Mouse (Mus musculus): ENCODE data around the gene Mta3.

The Mta3 gene

DNA sequence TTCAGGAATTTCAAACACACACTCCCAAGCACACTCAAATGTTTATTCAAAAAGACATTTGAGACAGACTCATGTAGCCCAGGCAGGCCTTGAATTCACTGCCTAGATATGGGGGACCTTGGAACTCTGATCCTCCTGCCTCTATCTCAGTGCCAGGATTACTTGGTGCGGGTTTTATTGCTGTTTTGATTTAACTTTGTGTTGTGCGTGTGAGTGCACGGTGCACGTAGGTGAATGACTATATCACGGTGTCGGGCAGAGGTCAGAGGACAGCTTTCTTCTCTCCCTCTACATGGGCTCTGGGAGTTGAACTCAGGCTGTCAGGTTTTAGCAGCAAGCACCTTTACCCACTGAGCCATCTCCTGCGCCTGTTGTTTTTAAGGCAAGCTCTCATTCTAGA, 61.1 kb downstream of the Mta3 start:
- no peak for DNase-seq

DNA sequence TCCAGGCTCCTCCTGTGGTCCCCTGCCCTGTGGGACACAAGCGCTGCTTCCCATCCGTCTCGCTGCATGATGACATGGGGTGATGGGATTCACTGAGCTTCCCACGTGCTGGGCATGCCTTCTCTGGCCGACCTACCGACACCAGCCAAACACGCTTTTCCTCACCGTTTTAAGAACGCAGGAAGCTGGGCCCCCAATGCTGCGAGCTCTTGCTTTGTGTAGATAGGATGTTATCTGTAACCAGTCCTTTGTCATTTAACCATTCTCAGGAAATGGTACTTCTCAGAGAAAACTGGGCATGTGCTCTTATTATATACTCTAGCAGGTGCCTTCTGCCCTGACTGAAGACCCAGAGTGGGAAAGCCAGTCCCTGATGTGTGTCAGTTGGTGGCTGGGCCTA, 62.3 kb downstream of the Mta3 start:
- DNase-seq: no peak

DNA sequence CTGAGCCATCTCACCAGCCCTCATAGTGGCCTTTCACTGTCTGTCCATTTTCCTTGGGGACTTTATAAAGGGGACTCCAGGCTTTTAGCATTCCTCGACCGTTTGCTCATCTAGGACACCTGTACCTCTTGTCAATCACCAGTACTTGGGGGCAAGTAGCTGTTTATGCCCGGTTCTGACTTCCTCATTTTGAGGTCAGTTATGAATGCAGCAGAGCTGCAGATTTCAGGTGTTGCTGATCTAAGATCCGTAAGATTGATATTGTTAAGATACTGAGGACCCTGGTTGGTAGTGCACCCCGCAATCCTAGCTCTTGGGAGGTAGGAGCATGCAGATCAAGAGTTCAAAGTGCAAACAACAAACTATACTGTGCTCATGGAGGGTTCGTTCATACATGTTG, 64.4 kb downstream of the Mta3 start:
- DNase-seq: no peak

DNA sequence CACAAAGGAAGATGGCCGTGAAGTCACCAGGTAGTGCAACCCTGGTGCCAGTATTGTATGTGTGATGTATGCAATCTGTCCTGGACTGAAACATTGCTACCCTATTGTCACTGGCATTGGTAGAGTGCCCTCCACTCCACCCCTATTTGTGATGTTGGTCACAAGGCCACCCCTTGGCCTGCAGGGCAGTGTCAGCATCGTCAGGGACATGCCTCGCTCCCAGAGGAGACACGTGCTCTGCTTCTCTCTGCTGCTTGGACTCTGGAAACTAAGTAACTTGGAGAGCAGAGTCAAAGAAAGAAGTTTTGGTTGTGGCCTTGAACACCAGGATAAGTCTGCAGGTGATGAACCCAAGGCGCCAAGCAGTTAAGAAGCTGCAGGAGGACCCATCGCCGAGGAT, 65.0 kb downstream of the Mta3 start:
- DNase-seq: no peak

DNA sequence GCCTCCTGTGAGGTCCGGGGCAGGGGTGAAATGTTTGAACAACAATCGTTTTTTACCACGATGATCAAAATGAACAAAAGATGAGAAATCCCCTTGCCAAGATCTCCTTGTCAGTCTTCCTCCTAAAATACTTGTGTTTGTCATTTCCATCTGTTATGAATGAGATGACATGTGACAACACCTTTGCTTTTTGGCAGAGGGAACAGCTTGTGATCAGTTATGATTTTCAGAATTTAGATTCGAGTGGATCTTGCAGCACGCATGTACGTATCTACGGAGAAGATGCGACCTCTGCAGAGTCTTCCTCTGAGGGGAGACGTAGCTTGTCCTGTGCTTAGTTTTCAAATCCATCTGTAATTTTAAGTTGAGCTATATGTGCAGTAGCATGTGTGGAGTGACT, 66.1 kb downstream of the Mta3 start:
- no peak for DNase-seq

DNA sequence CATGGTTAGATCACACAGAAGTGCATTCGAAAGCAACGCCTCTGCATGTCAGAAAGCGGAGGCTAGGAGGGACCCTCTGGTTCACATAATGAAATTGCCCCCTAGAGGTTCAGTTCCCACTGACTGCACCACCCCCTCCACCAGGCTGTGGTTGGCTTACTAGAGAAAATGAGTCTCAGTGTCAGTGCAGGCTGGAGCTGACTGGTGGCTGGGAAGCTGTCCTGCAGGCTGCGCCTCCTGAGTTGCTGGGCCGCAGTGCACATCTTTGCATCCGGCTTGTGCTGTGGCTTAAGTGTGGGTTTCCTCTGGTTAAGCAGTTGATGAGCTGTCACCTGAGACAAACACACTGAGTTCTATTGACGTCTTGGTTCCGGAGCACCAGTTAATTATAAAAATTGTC, 66.7 kb downstream of the Mta3 start:
- DNase-seq: no peak

DNA sequence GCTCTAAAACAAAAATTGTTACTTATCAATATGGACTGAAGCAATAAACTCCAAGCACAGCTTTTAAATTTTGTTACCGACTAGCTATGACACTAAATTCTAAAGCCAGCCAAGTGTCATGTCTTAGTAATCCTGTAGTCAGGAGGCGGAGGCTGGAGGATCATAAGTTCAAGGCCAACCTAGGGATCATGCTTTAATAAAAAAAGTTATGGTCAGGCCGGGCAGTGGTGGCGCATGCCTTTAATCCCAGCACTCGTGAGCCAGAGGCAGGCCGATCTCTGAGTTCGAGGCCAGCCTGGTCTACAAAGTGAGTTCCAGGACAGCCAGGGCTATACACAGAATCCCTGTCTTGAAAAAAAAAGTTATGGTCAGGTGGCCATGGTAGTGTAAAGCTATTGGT, 71.0 kb downstream of the Mta3 start:
- no peak for DNase-seq

DNA sequence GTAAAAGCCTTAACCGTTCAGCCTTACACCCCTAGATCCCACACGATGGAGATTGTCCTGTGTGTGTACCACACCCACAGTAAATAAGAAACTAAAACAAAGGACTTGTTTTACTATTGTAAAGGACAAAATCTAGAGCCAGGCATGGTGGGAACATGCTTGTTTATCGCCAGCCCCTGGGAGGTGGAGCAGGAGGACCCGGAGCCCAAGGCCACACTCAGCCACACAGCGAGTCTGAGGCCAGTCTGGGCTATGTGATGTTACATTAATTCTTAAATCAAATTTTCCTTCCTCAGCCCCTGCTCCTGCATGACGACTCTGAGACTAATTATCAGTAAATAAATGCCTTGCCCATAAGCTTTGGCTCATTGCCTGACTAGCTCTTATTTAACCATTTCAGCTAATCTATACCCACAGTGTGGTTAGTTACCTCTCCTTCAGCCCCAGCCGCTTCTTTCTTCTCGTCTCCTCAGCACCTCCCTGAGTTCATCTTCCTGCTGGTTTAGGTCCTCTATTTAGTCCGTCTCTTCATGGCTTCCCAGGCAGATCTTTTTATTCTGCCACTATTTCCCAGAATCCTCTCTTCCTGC, 71.6 kb downstream of the Mta3 start:
- DNase-seq: no peak

DNA sequence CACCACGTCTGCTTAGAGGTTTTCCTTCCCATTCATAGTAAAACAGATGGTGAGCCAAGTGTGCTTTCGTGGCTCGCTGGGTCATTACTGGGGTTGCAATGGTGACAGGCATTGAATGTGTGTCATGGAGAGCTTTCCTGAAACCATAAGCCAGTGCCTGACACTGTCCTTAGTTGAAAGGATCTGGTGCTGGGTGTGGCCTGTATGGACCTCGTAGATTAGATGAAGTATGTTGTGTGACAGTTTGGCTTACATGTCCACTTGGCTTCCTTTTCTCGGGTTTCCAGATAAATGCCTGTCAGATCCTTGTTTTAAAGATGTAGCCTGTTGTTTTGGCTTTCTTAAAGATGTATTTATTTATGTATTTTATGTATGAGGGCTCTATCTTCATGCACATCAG, 74.3 kb downstream of the Mta3 start:
- no peak for DNase-seq

DNA sequence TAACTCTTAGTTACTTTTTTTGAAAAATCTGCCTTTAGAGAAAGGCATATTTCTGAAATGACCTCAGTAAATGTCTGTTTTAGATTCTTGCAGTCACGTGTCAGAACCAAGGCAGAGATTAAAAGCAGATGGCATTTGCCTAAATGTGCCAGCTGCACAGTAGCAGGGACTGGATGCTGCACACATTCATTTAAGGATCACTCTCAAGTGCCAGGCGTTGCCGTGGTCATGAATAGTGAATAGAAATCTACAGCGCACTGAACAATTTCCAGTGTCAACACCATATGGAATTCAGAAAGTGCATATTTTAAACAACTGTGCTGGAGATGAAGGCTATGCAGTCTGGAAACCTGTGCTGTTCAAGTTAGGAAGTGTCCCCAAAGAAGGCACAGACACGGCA, 76.8 kb downstream of the Mta3 start:
- no peak for DNase-seq

DNA sequence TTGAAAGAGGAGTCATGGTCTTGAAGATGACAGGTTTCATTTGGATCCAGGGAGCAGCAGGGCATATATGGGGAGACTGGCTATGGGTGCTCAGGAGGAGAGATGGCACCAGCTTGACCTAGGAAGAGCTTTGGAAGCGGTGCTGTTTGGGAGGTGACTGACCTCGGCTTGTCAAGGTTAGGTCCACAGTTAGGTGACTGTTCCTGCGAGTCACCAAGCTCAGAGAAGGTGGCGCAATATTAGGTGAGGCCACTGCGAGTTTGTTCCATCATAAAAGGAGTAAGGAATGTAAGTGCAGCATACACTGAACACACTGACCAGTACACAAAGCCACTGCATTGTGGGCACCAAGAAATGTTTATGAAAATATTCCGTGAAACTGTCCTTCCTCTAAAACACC, 80.5 kb downstream of the Mta3 start:
- no peak for DNase-seq

DNA sequence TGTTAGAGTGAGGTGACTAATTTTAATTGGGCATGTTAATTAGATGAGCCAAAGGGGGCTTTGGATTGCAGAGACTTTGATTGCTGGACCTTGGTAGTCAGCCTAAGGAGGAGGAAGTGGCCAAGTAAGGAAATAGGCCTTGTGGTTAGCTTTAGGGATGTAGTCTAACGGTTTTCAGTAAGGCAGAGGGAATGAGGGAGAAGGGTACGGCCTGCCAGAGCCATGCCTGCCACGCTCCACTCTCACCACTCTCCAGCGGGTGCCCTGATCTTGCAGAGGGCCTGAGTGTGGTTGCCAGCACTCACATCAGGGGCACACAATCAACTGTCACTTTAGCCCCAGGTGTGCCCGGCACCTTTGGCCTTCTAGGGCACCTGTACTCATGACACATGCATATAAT, 84.2 kb downstream of the Mta3 start:
- no peak for DNase-seq

DNA sequence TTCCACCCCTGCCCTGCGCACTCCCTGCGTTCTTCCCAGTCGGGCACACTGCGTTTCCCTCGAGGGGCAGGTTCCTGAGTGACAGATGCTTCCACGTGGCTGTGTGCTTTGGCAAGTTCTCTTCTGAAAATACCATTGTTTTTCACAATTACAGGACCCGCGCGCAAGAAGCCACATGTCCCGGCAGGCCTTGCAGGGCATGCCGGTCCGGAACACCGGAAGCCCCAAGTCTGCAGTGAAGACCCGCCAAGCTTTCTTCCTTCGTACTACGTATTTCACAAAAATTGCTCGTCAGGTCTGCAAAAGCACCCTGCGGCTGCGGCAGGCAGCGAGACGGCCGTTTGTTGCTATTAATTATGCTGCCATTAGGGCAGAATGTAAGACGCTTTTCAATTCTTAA, 86.4 kb downstream of the Mta3 start:
- DNase-seq: no peak

DNA sequence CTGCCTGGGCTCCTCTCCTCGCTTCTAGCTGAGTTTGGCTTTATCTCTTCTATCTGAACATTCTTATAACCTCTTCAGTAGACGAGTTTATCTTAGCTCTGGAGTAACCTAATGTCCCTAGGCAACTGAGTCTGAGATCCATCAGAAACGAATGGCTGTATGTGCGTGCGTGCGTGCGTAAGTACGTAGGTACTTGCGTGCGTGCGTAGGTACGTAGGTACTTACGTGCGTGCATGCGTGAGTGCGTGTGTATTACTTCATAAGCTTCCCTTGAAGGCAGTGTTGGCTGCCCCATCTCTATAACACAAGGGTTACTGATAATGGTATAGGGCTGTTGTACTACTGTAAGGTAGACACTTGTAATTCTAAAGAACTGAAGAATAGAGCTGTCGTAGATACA, 89.2 kb downstream of the Mta3 start:
- no peak for DNase-seq

DNA sequence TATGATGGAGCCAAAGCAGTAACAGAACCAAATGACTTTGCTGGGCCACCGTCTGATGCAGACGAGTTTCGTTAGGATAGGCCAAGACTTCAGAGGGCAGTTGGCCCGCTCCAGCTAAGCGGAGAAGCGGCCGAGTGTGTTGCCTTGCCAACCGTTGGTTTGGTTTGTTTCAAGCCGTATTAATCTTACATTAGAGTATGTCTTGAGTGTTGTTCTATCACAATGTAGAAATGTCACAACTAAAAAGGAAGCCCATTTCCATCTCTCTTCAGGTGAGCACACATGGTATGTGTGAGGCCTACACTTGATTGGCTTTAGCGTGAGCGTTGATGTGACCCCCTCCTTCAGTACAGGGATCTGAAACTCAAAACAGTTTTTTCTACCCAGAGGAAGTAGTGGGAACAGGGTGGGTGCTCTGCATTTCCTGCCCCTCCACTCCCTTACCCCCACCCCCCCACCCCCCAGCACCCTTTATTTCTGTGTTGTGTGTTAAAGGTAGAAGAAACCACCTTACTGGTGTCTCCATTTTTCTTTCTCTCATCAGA, 93.6 kb downstream of the Mta3 start:
- no peak for DNase-seq

DNA sequence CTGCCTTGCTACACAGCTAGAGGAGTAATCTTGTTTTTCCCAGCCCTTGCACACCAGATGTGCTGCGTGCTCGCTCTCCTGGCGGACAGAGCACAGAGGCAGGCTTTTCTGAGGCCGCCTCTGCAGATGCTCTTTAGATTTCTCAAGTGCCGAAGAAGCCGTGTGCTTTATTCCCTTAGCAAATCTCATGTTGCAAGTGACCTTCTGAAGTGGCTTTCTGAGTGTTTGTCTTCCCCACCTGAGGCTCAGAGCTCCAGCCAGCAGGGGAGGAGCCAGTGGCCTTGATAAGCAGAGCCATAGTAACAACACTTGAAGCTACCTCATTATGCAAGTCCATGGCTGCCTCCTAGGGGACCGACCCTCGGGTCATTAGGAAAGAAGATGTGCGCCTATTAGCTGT, 98.0 kb downstream of the Mta3 start:
- DNase-seq: no peak

DNA sequence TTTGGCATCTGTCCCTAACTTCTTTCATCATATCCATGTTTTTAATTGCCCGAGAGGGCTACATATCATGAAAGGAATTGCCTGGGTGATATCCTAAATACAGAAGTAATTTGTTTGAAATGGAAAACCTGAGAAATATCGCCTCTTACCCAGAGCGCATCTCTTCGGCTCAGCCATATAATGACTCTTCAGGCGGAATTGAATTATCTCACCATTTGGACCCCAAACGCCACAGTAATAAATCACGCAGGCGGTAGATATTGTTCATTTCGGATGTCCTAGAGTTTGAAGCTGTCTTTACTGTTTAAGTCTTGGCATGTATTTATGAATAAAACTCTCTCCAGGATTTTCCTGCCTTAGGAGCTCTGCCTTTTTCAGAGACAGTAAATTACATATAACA, 99.1 kb downstream of the Mta3 start:
- DNase-seq: no peak

DNA sequence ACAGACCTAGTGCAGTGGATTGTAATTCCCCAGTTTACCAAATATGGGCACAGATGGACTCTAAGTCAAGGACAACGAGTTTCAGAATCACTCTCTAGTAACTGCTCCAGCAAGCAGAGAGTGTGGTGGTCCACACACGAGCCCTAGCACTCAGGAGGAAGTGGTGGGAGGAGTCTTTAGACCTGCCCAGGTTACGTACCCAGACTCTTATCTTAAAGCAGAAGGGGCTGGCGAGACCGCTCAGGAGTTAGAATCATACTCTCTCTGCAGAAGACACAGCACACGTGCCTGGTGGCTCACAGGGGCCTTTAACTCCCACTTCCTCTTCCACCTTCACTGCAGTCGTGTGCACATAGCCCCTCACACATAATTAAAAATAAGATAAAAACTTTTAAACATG, 101.4 kb downstream of the Mta3 start:
- DNase-seq: no peak

DNA sequence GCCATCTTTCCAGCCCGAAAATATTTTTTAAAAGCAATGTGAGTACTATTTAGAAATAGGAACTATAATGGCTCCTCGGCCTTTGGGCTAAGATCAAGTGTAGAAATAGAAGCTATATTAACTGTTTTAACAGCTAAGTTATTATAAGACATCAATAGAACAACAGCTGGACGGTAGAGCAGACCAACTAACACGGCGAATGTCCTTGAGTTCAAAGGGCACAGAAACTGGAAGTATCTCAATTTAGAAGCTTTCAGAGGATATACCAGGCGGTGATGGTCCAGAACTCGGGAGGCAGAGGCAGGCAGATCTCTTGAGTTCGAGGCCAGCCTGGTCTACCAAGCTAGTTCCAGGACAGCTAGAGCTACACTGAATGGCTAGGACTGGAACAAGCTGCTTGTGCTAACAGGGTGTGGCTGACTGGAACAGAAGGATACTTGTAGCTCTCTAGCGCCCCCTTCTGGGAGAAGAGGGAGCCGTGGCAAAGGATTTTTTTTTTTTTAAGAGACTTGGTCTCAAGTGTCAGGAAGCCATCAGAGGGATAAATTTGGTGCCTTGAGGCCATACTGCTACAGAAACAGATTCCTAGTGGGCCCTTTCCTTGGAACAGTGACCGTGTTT, 101.9 kb downstream of the Mta3 start:
- DNase-seq: peak; percentile 60

DNA sequence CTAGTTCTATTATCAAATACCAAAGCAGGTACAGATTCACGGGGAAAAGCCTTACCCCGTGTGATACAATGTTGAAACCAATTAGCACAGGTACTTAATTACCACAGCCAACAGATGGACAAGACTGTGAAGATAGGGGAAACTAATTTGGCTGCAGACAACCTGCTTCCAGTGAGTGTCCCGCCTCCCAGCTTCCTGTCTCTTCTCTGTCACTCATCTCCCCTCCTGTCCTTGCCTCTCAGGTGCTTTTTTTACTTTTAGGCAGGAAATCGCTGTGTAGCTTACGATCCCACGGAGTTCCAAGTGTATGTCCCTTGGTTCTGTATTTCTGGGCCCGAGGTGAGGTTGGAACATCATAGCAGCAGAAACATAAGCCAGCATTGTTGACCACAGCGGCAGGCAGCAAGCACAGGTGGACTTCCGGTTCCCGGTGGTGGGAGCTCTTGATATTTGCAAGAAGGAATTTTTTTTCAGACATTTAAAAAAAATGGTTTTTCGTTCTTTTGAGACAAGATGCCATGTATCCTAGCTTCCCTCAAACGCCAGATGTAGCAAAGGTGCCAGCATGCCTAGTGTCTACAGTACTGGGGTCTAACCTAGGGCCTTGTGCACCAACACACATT, 102.6 kb downstream of the Mta3 start:
- no peak for DNase-seq

DNA sequence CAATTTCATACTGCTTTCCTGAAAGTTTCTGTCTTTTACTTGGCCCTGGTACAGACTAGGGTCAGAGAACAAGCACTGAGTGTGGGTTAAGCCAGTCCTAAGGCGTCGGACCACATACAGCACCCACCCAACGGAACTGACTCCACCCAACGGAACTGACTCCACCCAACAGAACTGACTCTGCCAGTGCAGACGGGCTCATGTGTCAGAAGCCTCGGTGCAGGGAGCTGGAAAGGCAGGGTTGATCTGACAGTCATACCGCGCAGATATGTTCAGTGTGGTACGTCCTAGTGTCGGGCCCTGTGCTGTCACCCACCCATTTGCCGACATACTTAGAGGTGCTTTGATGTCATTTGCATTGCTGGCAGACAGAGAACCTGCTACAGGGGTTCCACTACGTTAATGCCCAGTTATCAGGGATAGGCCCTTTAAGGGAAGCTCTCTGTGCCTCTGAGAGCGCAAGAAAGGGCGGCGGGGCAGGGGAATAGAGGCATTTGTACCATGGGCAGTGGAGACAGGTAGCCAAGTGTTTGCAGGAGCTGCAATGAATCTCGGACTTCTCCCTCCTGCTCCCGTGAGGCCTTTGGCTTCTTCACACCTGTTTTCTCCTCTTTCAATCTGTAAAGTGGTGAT, 103.3 kb downstream of the Mta3 start:
- DNase-seq: no peak

DNA sequence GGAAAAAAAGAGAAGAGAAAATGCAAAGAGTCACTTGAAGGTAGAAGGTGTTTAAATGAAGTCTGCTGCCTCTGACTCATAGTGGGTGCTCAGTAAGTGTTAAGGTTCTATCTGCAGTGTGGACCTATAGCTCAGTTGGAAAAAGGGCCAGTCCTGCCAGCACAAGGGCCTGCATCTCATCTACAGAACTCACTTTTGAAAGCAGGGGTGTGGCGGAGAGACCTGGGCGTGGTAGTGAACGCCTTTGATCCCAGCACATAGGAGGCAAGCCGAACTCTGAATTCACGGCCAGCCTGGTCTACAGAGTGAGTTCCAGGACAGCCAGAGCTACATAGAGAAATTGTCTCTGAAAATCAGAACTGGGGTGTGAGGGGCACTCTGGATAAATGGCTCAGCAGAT, 104.3 kb downstream of the Mta3 start:
- DNase-seq: no peak

DNA sequence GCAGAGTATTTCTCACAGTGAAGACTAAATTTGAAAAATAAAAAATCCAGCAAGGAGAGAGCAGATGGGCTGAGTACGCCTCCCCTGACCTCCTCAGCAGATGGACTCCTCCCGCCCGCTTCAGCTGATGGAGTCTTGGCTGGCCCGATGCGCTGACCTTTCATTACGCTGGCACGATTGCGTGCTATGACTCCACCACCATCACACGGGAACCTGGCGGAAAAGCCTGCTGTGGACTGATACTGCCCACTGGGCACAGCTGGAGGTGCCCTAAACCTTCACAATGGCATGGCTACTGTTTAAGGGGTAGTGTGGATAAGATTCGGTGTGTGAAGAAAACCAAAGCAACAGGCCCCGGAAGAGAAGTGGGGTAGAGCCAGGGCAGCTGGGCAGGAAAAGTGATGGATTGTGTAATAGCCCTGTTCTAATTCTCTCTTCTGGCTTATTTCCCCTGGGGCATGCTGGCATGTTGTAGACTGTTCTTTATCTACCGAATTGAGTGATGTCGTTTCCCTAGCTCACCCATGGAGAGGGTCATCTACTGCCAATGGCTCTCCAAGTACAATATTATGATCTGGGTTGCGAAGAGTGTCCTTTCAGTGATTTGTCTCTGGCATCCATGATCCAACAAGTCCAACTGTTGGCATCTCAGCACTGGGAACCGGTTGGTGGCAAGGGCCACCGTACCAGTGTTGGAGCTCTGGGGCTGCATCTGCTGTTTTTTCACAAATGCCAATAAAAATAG, 106.4 kb downstream of the Mta3 start:
- no peak for DNase-seq

All from kidney, postnatal 14 days (tissue).